Mouse (Mus musculus) induced T-regulatory cell, adult 2 months (primary cell): ENCODE measurements around the gene Vtcn1.

Experiments
- DNase-seq: peaks from one replicate; pipeline ENCODE4 v3.0.0-alpha.2; 2012; ENCODE audit warnings: low read depth

Vtcn1 gene

DNA sequence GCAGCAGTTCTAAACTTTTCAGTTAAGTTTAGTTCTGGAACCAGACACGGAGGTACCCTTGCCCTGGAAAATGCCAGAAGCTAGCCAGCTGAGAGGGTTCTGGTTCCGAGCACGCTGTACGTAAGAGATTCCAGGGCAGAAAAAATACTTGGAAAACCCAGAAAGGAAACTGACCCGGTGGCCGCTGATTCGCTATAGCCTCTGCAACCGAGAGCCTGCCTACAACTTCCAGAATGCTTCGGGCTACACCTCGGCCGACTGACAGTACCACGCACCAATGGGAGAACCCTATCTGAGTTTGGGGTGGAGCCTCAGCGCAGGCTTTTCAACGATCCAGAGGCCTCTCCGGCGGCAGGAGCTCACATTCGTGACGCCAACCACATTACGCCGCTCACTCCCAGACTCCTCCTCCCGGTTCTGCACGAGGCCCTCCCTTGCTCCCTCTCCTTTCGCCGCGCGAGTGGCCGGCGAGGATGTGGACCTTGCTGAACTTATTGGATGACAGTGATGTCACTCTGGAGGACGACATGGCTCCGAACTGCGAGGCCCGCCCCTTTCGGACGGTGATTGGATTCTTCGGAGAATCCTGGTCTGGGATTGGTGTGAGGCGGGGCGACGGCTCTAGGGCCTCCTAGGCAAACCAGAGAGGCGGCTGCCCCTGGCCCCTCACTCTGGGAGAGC lies 96.7 kb downstream of the Vtcn1 start, which contains the start of gene Trim45:
TSS of gene Trim45 (plus strand) at position 378 of the 681 bp plus-strand sequence.
- peak; percentile 99 for DNase-seq

DNA sequence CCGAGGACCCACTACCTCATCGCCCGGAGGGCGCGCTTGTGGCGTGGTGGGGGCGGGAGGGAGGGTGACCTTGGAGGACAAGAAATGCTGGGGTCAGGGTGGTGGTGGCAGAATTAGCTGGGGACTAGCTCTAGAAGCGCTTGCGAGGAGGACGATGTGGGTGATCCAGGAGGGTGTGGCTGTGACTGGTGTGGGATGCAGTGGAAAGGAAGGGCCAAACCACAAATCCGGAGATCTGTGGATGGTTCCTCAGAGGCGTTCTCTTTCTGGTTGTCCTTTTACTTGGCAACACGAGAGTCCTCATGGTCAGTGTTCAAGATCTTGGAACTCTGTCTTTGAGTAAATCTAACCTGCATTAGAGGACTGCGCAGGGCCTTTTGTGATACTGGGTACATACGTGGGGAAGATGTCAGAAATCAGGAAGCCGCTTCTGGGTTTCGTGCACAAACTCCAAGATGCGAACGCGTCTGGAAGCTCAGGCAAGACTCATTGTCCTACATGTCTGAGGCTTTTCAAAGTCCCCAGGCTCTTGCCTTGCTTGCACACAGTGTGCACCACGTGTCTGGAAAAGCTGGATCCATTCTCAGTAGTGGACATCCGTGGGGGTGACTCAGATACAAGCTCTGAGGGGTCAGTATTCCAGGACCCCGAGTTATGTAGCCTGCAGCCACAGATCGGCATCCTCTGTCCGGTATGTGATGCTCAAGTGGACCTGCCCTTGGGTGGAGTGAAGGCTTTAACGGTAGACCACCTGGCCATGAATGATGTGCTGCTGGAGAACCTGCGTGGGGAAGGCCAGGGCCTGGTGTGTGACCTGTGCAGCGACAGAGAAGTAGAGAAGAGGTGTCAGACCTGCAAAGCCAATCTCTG lies 97.5 kb downstream of the Vtcn1 start:
- DNase-seq: no peak

DNA sequence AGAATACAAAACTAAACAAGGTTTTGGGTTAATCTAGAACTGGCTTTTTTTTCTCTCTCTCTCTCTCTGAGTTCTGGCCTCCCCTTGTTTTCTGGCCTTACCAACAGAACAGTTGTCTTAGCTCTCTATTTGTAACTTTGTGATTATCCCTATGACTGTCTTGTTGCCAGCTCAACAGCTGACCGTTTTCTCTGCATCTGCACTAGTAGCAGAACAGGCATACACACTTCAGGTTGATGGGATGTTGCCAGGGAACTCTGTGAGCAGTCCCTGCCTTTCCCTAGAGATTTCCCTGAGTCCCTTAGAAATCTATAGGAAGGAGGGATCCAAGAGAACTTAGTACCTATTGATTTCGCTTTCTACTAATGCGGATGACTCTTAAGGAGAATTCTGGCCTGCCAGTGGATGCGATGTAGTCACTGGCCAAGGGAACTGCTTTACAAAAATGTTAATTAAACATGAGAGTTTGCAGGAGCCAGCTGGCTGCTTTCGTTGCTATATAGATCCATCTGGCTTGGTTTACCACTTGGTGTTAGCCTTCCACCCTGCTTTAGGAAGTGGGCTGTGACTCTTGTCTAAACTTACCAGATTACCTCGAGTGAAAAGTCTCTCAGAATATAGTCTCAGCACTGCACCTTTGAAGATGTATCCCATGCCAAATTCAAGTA lies 98.9 kb downstream of the Vtcn1 start:
- DNase-seq: no peak

DNA sequence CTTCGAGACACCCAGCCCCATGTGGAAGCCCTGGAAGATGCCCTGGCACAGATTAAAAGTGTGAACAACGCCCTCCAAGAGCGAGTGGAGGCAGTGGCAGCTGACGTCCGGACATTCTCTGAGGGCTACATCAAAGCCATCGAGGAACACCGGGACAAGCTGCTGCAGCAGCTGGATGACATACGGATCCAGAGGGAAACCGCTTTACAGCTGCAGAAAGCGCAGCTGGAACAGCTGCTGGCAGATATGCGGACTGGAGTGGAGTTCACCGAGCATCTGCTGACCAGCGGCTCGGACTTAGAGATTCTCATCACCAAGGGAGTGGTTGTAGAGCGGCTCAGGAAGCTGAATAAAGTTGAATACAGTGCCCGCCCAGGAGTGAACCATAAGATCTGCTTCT lies 99.9 kb downstream of the Vtcn1 start:
- DNase-seq: no peak

DNA sequence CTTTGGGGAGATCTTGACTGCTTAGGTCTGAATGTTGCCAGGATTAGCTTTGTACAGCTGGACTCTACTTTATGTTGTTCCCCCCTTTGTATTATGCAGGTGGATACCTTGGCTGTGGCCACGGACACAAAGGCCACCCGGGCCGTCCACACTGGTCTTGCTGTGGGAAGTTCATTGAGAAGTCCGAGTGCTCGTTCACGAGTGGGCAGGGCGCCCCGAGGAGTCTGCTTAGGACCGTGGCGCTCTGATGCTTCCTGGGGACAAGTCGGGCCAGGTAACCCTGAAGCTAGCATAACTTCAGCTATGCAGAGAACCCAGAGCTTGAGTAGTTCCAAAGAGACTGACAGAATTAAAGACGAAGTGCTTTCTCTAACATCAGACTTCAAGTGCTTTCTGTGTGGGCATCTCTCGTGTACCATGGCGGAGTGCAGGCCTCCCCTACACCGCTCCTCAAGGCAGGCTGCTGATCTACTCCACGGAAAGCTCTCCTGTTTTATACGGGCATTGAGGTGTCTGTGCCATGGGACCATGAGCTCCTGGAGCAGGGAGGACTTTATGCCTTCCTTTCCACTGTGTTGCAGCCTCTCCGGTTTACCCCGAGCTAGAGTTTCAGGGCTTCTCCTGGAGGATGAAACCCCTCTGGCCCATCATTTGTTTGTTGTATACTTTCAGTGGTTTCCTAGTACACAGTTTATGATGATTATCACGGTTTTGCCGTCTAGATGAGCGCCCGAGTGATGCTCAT lies 106.2 kb downstream of the Vtcn1 start:
- no peak for DNase-seq

DNA sequence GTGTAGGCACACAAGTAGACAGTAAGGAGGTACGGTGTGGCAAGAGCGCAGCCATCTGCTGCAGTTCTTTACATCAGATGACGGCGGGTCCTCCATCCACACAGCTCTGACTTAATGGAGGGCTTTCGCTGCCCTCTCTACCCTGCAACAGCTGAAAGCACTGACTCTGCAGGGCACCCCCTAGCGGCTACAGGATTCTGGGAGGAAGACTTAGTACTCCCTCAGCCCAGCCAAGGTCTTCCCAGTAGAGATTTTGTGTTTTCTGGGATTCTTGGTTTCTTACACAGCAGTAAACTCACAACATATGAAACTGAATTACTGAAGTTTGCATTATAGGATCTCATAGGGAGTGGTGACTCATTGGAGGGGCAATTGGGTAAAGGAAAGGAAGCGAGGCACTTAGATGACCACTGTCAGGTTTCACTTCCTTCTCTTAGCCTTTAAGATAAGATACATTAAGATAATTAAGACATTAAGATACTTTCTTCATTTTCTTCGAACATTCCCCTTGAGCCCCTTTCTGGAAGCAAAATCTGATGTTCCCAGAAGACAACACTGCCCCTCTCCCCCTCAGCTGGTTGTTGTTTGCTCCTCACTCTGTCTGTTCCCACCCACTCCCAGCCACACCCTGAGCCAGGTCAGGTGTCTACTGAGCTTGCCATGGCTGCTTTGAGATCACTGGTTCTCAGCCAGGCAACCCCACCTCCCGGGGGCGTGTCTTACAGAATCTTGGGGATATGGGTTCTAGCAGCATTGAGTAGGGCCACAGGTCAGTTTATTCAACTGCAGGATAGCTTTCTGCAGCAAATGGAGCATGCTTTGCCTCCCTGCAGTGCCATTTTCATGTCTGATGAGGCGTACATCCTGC lies 107.1 kb downstream of the Vtcn1 start:
- DNase-seq: no peak

DNA sequence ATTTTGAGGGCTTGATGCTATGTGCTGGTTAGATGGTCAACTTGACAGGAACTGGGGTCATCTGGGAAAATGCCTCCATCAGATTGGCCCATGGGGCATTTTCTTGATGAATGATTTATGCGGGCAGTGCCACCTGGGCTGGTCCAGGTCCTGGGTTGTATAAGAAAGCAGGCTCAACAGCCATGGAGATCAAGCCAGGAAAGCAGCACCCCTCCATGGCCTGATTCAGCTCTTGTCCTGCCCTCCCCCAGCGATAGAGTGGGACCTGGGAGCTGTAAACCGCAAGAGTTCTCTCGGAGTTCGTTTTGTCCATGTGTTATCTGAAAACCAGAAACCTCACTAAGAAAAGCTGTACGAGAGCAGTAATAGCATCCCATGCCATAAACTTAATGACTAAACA lies 110.3 kb downstream of the Vtcn1 start:
- no peak for DNase-seq

DNA sequence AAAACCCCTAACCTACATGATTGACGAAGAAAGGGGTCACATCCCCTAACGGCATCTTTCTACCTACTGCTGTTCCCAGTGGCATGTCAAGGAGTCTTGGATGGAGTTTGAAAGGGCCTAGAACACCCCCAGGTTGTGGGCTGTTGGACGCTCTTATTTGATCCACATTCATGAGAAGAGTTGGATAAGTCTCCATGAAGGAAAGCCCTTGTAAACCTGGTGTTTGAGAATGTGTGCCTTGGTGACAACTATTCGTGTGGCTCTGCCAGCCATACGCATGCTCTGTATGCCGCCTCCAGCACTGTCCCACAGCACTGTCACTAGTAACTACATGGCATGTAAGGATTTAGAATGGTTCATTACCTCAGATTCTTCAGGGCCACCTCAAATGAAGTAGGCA lies 110.9 kb downstream of the Vtcn1 start:
- no peak for DNase-seq

DNA sequence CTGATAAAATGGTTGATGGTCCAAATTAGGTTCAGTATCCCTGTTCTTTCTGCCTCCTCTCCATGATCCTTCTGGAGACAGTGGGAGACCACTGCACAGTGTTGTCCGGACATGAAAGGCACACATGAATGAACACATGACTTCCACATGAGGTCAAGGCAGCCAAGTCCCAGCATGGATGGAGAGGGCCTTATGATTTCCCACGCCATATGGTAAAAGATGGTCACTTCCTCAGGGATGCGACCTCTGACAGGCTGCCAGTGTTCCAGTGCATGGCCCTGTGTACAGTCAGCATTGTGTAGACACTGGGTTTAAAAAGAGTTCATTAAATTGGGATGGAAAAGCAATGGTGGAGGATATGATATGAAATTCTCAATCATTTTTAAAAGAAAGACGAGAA lies 113.0 kb downstream of the Vtcn1 start:
- DNase-seq: no peak

DNA sequence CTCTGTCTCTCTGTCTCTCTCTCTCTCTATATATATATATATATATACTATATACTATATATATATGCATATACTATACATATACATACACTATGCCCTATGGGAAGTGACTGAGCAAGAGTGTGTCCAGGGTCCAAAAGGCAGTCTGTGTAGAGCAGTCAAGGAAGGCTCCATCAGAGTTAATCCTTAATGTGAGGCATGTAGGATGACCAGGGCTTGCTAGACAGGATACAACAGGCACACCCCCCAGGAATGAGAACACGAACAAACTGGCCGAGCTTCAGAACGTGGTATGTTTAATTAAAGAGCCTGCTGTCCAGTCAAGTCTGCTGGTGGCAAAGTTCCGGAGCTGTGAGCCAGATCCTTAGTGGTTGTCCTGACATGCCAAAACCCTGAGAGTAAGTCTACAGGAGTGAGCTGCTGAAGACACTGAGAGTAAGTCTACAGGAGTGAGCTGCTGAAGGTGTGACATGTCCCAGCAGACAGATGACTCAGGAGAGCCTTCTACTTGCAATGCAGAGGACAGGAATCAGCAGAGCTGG lies 115.3 kb downstream of the Vtcn1 start:
- DNase-seq: no peak
